Mouse (Mus musculus): Measurements from ENCODE around the gene Sae1.

GRCm38 (mm10) chr7:16273766-16274140 lies 113.9 kb downstream of the Sae1 start:
- no peak for TF ChIP-seq CTCF (IDR thresholded peaks at IDR 0.05; ENCODE audit: low read depth)
- TF ChIP-seq EP300 (IDR thresholded peaks at IDR 0.05; ENCODE audit: low read depth) = no peak
